Mouse (Mus musculus) heart, adult 18-20 months (tissue): Measurements from ENCODE around the gene Orm3. TPM values are rescaled to one million over a fixed set of nuclear protein-coding genes. Genes with fewer than 3 reads are reported as not detected.

ENCODE experiments used
- DNase-seq, 2 experiments: peaks; one replicate each; pipeline ENCODE4 v3.0.0; 2021 to 2022; ENCODE audit warnings: mixed read lengths in 1 of 2
- long read RNA-seq, 2 experiments: library from polyadenylated mRNA; stranded (forward); transcript quantifications; one replicate each; pipeline ENCODE4 v2.0.0; 2021
- total RNA-seq, 2 experiments: library from RNA; stranded (reverse); gene quantifications; 2 replicates each; pipeline ENCODE4 v1.2.3; 2021

The Orm3 gene
- total RNA-seq: 1 to 10 TPM; 2.2 to 3.1 TPM
- long read RNA-seq, experiment 1, partial matches to known transcripts: 0 of 1 reads
- long read RNA-seq, experiment 1, other reads (novel, unspliced or antisense): 1 of 1 reads
- long read RNA-seq, experiment 2, partial matches to known transcripts: 2 of 4 reads
- long read RNA-seq, experiment 2, other reads (novel, unspliced or antisense): 2 of 4 reads

DNA sequence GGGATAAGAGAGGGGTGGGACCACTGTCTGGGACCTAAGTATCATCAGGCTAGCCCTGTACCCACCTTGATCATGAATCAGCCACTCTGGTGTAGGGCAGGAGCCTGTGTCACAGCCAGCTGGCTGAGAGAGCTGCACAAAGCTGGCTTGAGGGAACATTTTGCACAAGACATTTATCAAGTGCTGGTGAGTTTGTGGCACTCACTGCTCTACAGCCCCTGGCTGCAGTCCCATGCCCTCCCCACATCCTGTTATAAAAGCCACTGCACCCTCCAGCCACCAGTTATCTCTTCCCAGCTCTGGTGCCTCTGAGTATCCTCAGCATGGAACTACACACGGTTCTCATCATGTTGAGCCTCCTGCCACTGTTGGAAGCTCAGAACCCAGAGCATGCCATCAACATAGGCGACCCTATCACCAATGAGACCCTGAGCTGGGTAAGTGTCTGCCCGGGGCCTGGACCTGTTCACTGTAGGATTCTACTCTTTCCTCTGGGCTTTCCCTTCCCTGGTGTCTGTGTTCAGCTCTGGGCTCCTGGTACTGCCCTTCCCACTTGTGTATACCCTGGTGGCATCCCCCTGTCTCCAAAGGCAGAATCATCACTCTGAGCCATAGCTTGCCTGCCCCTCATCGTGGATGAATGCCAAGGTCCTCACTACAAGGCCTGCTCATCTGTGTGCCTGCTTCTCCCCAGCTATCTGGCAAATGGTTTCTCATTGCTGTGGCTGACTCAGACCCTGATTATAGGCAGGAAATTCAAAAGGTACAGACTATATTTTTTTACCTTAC is at the start of gene Orm3:
Gene Orm3 (plus strand): TSS at position 286 of the 789 bp plus-strand sequence.
- peak; percentile 63 to 85 for DNase-seq

DNA sequence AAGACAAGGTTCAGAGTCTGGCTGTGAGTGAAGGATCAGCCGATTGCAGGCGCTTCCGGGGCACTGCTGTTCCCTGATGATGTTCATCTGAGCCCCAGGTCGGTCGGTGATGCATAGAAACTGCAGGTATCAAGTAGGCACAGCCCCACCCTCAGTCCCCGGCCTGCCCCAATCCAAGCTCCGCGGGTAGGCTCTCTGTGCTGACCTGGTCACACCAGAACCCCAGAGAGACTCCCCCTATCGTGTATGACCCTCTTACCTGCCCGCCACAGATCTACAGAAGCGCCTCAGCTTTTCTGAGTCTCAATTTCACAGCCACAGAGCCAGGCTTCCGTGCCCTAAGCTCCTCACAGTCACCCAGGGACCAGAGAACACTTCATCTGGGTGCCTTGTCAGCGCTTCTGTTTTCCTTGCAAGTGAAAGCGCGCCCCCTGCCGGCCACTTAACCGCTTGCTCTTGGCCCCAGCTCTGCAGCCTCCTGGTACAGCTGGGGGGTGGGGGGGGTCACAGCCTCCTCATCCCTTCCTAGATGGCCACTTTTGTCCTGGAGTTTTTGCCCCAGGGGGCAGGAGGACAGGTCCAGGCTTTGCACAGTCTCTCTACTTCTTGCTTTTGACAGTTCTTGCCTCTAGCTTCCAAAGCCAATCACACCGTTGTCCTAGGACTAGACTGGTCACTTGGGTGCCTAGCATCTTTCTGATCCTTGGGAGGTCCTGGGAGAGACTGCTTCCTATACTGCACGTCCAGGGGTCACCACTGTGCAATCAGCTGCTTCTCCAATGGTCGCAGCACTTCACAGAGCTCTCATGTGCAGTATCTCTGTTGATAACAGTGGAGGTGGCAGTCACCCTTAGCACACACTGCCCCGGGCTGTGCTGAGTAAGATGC is 48.5 kb upstream of the Orm3 start:
- peak; percentile 82 to 93 for DNase-seq

DNA sequence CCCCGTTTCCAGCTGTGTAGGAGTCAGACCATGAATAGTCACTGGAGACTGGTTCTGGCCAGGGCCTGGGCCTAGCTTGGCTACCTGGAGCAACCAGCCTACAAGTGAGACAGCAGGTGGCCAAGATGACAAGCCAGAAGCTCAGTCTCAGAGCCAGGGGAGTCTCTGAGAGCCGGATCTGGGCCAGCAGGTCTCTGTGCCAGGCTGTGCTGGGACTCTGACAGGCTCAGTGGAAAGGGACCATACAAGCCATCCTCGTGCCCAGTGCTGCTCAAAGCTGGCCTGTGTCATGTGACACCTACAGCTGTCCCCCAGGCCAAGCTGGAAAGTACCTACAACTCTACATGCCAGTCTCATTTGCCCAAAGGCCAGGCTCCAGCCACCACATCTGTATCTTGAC is 47.6 kb upstream of the Orm3 start:
- peak; percentile 42 to 67 for DNase-seq

DNA sequence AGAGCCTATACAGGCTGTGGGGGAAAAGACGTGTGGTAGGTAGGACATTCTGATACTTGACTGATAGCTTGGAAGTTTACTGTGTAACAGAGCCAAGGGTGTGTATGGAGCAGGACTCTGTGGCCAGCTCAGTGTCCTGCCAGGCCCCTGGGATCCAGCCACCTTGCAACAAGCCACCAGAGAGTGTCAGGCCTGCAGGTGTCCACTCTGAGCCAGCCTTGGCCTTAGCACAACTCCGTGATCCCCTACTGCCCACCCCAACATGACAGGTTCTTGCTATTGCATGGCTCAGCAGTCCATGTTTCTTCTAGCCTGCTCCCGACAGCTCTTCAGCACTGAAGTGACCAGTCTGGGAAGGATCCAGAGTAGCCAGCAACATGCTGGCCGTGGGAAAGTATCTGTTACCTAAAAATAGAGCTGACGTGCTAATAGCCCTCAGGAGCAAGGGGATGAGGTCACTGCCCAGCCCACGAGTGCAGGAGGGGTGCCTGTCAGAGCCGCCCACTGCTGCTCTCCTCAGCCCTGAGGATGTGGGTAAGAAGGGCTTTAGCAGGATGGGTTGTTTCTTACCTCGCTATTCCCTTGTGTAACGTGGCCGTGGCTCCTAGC is 45.6 kb upstream of the Orm3 start:
- DNase-seq: peak; percentile 63 to 80

DNA sequence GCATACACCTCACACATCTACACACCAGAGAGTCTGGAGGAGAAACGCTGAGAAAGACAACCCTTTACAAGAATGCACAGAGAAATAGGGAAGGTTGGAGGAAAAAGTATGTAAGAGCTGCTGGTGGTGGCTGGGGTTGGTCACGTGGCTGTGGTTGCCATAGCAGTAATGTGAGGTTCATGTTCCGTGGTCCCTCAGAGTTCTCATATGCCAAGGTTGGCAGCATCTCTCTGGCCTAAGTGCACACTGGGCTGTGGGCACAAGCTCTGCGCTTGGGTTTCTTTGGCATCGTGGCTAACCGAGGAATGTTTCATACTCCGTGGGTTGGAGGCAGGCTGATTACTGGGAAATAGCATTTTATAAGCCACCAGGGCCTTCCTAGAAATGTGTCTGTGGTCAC is 44.5 kb upstream of the Orm3 start:
- DNase-seq: no peak

DNA sequence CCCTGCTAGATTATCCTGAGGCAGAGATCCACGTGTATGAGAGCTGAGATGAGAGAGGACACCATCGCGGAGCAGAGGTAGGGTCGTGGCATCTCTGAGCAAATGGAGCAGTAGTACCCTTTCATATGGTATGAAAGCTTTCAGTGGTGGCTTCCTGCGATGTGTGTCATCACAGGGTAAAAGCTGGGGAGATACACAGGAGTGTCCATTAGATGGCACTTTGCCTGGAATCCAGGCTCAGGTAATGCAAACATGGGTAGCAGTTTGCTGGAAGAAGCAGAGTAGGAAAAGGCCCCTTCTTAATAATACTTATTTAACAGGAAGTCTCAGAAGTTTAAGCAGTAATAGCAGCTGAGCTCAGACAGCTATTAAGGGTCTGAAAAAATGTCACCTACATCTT is 41.9 kb upstream of the Orm3 start:
- DNase-seq: no peak

DNA sequence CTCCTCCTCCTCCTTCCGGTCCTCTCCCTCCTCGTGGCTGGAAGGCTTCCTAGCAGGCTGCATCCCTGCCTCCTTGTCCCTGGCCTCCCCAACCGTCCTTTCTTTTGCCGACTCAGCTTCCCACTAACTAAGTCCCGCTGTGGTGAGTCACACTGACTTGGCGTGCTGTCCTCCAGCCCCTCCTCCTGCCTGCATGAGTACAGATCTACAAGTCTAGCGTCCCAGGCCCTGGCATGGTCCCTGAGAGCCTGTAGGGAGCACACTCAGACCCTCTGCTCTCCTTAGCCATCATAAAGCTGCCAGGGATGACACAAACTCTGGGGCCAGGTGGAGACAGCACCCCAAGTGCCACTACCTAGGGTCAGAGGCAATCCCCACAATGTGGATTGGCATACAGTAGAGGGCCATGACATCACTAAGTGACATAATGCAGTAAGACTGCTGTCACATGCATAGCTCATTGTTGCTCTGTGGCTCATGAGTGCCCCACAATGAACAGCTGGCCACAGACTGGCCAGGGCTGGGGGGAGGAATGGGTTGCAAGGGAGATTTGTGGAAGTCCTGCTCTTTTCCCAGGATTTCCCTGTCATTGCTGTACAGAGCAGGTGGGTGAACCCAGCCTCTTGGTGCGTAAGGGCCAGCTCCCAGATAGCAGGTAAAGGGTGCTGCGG is 39.8 kb upstream of the Orm3 start:
- DNase-seq: peak; percentile 55 to 72

DNA sequence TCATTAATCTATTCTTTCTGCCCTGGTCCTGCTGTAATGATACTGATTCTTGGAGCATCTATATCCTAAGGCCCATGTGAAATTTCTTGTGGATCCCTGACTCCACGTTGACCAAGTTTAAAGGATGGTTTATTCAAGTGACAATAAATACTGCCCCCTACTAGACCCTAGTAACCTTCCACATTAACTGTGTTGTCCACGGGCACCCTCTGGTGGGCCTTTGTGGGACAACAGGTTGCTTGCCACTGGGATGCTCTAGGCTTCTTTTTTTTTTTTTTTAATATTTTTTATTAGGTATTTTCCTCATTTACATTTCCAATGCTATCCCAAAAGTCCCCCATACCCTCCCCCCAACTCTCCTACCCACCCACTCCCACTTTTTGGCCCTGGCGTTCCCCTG is 36.4 kb upstream of the Orm3 start:
- peak; percentile 37 to 88 for DNase-seq

DNA sequence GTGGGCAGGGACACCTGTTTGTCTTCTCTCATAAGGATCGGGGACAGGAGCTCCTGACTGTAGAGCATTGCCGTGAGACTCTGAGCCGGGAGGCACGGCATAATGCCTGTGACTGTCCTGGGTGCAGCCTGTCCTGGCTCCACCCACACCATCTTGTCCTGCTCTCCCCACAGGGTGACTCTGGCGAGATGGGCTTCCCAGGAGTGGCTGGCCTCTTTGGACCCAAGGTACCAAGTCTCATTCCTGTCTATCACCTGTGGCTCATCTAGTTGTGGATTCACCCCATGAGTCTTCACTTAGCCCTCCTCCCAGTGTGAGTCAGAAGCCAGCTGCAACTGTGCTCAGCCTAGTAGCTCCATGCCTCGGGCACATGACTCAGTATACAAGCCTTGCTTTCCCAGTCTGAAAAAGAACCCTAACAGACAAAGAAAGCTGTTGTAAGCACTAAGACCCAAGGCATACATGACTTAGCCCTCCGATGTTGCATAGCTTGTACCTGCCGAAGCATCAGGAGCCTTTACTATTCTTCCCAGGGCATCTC is 32.6 kb upstream of the Orm3 start:
- DNase-seq: no peak

DNA sequence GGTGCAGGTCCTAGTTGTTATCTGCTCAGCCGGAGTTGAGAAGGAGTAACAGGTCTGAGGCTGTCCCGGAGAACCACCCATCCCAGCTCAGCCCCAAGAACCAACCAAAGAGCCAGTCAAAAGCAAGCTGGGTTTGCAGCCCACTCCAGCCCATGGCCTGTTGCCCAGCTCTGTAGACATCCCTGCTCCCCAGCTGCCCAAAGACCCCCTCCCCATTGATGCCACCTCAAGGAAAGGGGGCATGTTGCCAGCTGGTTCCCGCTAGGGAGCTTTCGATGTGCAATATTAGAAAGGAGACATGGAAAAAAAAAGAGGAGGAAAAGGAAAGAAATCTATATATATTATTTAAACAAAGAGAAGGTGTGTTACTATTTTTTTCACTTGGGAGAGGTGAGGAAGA is 22.6 kb upstream of the Orm3 start:
- DNase-seq: no peak

DNA sequence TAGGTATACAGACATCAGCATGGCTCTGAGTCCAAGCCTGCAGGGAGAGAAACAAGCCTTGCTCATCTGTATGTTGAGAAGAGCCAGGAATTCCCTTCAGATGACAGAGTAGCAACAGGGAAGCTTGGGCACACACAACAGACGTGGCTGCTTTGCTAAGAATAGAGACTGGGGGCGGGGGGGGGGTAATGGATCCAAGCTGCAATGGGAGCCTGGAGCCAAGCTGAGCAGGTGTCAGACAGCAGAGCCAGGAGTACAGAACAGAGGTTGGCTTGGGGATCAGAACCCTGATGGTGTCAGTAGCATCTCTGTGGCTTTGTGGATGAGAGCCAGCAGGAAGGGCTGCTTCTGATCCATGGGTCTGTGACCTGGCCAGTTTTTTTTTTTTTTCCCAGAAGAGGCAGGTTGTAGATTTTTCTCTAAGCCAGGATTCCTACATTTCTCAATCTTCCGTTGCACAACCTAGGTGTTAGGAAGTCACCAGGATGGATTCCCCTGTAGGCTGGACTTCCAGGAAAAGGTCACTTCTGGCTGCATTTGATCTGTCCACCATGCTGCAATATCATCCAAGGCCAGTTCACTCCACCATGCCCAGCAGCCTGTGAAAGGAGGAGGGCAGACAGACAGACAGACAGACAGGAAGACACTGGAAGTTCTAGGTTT is 17.4 kb upstream of the Orm3 start:
- DNase-seq: no peak

DNA sequence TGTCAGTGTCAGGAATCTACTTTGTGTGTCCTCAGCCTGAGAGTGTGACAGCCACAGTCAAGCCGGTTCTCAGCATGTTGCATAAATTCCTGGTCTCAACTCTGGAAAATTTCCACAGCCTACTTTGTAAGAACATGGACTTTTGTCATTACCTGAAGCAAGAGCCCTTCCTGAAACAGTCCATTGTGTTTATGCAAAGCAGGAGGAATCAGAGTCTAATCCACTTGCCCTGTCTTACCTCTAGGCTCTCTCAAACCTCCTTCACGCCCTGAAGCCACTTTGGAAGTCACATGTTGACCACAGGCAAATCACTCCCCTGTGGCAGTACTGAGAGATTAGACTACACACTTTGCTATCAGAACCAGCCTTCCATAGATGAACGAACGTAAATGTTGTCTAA is 13.5 kb upstream of the Orm3 start:
- DNase-seq: no peak

DNA sequence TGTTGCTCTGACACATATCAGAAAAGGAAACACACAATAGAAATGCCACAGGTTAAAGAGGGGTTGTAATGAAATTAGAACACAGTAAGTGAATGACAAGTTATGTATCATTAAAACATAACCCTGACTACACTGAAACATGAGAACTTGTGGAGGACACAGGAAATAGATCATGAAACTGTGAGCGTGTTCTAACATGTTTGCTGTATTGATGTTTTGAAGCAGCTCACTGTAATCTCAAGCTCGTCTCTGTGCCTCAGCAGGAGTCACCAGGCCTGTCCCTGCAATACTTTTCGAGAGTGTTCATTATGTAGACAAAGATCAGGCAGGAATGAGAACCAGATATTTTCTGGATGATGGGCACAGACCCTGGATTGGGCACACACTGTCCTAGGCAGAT is 12.4 kb upstream of the Orm3 start:
- DNase-seq: no peak

DNA sequence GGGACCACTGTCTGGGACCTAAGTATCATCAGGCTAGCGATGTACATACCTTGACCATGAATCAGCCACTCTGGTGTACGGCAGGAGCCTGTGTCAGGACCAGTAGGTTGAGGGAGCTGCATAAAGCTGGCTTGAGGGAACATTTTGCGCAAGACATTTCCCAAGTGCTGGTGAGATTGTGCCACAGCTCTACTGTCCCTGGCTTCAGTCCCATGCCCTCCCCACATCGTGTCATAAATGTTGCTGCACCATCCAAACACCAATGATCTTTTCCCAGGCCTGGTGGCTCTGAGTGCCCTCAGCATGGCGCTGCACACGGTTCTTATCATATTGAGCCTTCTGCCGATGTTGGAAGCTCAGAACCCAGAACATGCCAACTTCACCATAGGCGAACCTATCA is 11.7 kb upstream of the Orm3 start, which contains the start of gene Orm1:
Gene Orm1 (plus strand): TSS at position 266 of the 400 bp plus-strand sequence.
- no peak for DNase-seq

DNA sequence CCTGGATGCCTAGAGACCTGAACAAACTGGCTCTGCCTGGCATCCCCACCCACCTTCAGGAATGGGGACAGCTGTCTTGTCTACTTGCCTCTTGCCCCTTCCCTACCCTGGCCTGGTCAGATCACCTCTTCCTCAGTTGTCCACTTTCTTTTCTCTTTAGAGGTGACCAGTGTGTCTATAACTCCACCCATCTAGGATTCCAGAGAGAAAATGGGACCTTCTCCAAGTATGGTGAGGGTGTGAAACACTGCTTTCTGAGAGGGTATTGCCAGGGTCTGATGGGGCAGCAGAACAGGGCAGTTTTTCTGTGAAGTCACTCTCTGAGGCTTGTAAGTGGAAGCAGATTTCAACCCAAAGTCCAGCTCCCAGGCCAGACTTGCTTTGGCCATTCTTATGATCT is 10.7 kb upstream of the Orm3 start:
- DNase-seq: no peak

DNA sequence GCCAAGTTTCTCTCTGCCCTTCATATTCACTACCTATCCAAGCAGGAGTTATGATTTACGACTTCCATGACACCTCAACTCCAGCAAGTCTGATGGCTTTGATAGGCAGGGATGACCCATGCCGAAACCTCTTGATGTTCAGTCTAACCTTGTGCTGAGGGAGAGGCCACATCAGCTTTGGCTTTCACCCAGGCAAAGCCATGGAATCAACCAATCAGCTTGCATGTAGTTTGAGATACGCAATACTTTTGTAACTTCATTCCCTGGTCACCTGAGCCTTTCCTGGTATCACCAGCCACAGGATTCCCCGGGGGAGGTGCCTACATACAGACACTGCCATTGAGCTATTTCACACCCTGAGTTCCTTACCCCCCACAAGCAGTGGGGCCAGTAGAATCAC is 9.3 kb upstream of the Orm3 start:
- DNase-seq: no peak

DNA sequence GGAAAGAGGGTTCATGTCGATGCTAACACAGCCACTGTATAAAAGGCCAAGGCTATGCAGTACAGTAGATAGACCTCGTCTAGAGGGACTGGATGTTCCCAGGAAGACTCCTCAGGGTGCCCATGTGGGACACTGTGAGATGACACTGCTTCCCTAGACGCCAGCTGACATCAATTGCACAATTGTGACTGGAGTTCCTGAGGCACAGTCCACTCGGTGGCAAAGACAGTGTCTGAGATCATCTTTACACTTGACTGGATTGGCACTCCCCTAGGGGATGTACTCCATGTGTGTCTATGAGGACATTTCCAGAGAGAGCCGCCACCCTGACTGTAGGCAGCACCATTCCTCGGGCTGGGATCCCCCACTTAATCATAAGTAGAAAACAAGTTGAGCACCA is 7.4 kb upstream of the Orm3 start:
- no peak for DNase-seq

DNA sequence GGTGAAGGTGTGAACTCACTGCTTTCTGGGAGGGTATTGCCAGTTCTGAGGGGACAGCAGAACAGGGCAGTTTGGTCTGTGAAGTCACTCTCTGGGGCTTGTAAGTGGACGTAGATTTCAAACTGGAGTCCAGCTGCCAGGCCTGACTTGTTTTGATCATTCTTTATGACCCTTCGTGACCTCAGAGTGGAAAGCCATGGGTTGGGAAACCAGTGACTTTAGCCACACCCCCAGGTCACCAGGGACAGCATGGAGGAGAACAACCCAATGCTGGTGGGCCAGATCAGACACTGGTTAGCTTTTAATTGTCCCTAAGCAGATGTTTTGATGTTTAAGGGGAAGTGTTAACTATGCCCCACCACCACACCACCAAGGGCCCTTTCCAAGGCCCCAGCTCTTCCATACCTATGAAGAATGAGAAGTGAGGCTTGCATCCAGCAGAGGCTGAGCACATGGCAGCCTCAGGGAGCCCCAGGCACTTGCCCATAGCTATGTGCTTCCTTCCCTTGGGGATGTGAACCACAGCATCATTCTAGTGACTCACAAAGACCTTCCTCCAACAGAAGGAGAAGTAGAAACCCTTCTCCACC is 1.1 kb downstream of the Orm3 start:
- DNase-seq: peak; percentile 38 to 54

DNA sequence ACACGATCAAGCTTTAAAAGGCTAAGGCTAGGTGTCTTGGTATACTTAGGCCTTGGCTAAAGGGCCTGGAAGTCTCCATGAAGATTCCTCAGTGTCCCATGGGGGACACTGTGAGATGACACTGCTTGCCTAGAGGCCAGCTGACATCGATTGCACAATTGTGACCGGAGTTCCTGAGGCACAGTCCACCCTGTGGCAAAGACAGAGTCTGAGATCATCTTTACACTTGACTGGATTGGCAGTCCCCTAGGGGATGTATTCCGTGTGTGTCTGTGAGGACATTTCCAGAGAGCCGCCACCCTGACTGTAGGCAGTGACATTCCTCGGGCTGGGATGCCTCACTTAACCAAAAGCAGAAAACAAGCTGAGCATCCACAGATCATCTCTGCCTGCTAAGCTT is 3.9 kb downstream of the Orm3 start:
- no peak for DNase-seq

DNA sequence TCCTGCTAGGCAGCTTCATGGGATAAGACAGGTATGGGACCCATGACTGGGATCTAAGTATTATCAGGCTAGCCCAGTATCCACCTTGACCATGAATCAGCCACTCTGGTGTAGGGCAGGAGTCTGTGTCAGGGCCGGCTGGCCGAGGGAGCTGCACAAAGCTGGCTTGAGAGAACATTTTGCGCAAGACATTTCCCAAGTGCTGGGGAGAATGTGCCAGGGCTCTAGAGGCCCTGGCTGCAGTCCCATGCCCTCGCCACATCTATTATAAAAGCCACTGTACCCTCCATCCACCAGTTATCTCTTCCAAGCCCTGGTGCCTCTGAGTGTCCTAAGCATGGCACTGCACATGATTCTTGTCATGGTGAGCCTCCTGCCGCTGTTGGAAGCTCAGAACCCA is 6.2 kb downstream of the Orm3 start, which contains the start of gene Orm2:
Gene Orm2 (plus strand): TSS at position 300 of the 400 bp plus-strand sequence.
- peak; percentile 62 to 72 for DNase-seq

DNA sequence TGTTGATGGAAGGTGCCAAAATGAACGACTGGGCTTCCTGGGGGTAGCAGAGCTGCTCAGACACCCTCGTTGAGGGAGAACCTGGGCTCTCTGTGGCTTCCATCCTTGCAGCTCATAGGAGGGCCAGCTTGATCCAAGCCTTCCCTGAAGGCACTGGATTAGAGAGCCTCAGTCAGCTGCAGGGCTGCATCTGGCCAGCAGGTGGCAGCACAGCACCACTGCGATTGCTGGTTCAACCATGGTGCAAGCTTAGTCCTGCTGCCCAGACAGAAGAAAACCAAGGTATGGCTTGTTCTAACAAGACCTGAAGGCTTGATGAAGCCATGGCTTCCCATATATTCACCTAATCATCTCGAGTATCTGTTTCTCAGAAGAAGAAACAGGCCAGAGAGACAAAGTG is 12.6 kb downstream of the Orm3 start:
- peak; percentile 83 to 95 for DNase-seq
